Comparison of ENCODE assay signal across 16 mouse cellular contexts in the genomic region with DNA sequence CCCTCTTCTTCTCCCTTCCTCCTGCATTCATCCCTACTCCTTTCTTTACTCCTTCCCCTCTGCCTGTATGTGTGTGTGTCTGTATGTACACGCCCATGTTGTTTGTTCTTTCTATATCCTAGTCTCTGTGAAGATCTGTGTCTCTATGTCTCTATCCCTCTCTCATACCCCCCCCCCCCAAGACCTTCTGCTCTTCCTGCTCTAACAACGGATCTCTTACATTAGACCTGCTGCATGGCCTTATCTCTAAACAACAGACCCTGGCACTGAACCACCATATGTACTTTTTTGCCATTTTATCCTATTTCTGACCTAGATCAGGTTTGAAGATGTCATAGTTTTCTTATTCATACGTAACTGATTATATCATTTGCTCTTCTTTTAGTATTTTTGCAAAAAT.
"Had no signal": no experiment of that assay in that cellular context is flagged by ENCODE, and none has a peak within 500 bp of the region (broad histone marks: within the 10 kb centered on the region; RNA-seq: fewer than 3 reads in every experiment).

No protein-coding gene starts in this region.

- H3K27ac ChIP-seq: neural tube, embryonic 13.5 days; neural tube, embryonic 15.5 days; stomach, embryonic 15.5 days; stomach, postnatal 0 days had no signal

- H3K4me2 ChIP-seq: neural tube, embryonic 13.5 days; neural tube, embryonic 15.5 days; stomach, embryonic 15.5 days had no signal

- H3K4me1 ChIP-seq: neural tube, embryonic 13.5 days; neural tube, embryonic 15.5 days; stomach, embryonic 15.5 days had no signal

- H3K27me3 ChIP-seq: neural tube, embryonic 13.5 days; neural tube, embryonic 15.5 days; stomach, embryonic 15.5 days had no signal

- DNase-seq: retina, postnatal 1 day; right cerebral cortex, adult 18-20 months; right cerebral cortex, postnatal 14 days; right cerebral cortex, postnatal 25 days; right cerebral cortex, postnatal 4 days; spleen, adult 18-20 months; thymus, adult 18-20 months; thymus, adult 2 months; thymus, postnatal 14 days; thymus, postnatal 25 days; thymus, postnatal 36 days; thymus, postnatal 4 days had no signal

- H3K4me3 ChIP-seq: neural tube, embryonic 13.5 days; neural tube, embryonic 15.5 days; stomach, embryonic 15.5 days had no signal

- H3K36me3 ChIP-seq: neural tube, embryonic 13.5 days; neural tube, embryonic 15.5 days; stomach, embryonic 15.5 days had no signal

- H3K9ac ChIP-seq: neural tube, embryonic 13.5 days; neural tube, embryonic 15.5 days; stomach, embryonic 15.5 days had no signal

- H3K9me3 ChIP-seq: neural tube, embryonic 13.5 days; neural tube, embryonic 15.5 days; stomach, embryonic 15.5 days had no signal
